Mouse (Mus musculus) olfactory bulb, adult 2 months (tissue): ENCODE measurements around the gene Ado.

Experiments used
- CTCF ChIP-seq: fragments of 200-500 bp; IDR thresholded peaks from 2 replicates; pipeline ENCODE4 v1.5.1; 2012; ENCODE audit warnings: low read depth, mild to moderate bottlenecking, low read length, moderate library complexity; ENCODE audit not compliant: insufficient read depth
- POLR2A ChIP-seq: fragments of 200-500 bp; IDR thresholded peaks from 2 replicates; pipeline ENCODE4 v1.6.1; 2012; ENCODE audit warnings: mild to moderate bottlenecking, low read depth, low read length, moderate library complexity; ENCODE audit not compliant: insufficient read depth

GRCm38 (mm10) chr10:67573310-67573709 is 24.6 kb upstream of the Ado start:
- TF ChIP-seq CTCF (no peak), POLR2A (no peak)
